Mouse (Mus musculus) brain, adult 2 months (tissue): Measurements from ENCODE around the gene 2310061N02Rik.
"Not testable (repeated sequence)": the region's sequence is repeated elsewhere in the genome, so short reads cannot be mapped to it uniquely, and the experiment has no call there.

ENCODE experiments used
- DNase-seq: peaks from one replicate; pipeline ENCODE4 v3.0.0; 2011; ENCODE audit warnings: low read depth, low spot score

2310061N02Rik gene

GRCm38 (mm10) chr16:88707496-88708012 lies at the start of gene 2310061N02Rik:
Gene 2310061N02Rik (minus strand): TSS chr16:88707962.
- DNase-seq = no peak

GRCm38 (mm10) chr16:88751535-88751934 lies 43.8 kb upstream of the 2310061N02Rik start, which contains the start of gene Krtap13:
Gene Krtap13 (minus strand): TSS chr16:88751635.
- DNase-seq = not testable (repeated sequence)

DNA sequence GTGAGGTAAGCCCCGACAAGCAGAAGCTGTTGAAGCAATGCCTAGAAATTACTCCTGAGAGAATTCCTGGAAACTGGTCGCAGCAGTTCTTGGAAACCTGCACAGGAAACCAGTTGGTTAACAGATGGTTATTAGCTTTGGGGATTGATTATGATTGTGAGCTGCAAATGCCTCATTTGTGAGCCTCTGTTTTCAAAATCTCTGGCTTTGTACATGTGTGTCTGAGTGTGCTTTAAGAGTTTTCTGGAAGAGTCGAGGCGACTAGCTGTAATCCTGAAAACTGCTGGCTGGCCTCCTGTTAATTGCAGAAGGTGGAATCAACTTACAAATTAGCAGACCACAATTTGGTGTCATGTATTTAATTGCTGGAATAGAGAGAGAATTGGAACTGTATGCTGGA lies 40.2 kb upstream of the 2310061N02Rik start:
- DNase-seq = peak; percentile 3

- DNase-seq = peak; percentile 5
These were observed 37.1 kb upstream of the 2310061N02Rik start for GRCm38 (mm10) chr16:88744750-88745340.

- peak; percentile 5 for DNase-seq
These were observed 27.6 kb upstream of the 2310061N02Rik start for GRCm38 (mm10) chr16:88735391-88735790.

GRCm38 (mm10) chr16:88728812-88729275 lies 21.1 kb upstream of the 2310061N02Rik start, which contains the start of gene Krtap13-1:
Gene Krtap13-1 (plus strand): TSS chr16:88728862.
- no peak for DNase-seq

DNA sequence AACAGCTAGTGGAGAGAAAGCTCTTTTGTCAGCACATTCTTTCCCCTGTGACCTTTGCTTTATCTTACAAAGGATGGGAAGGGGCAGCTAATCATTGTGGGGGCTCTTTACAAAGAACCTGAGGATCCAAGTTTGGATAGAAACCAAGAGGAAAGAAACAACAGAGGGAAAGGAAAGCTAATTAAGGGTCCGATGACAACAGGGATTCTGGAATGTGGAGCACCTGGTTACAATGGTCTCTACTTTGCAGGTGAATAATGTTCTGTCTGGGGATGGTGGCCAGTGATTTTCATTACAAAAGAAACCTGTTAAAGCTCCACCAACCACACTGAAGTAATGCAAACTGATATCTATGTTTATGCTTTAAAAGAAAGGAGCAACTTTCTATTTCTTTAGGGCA lies 12.3 kb upstream of the 2310061N02Rik start:
- no peak for DNase-seq

DNA sequence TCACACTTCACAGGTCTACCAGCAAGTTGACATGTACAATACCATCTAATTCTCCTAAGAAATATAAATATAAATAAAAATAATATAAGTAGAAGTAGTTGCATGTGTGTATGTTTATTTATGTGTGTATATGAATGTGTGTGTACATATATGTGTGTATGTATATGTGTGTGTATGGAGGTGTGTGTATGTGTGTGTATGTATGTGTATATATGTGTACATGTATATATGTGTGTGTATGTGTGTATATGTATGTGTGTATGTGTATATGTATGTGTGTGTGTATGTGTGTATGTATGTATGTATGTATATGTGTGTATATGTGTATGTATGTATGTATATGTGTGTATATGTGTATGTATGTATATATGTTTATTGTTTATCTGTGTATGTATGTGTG lies 8.8 kb upstream of the 2310061N02Rik start:
- DNase-seq = no peak

DNA sequence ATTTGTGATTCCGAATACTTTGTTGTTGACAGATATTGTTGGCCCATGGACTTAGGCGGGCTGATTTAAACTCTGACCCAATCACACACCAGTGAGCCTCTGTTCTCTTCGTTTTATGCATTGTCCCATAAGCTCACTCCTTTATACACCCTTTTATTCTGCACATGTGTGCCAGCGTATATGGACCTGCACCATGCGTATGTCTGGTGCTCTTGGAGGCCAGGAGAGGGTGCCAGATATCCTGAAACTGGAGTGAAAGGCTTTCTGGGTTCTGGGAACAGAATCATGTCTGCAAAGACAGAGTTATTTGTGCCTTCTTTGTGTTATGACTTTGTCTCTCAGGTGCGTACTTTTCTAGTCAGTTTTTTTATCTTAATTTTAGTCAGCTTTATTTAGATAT lies 3.5 kb upstream of the 2310061N02Rik start:
- DNase-seq = no peak

- no peak for DNase-seq
These were observed 3.0 kb upstream of the 2310061N02Rik start for GRCm38 (mm10) chr16:88710757-88711156.

DNA sequence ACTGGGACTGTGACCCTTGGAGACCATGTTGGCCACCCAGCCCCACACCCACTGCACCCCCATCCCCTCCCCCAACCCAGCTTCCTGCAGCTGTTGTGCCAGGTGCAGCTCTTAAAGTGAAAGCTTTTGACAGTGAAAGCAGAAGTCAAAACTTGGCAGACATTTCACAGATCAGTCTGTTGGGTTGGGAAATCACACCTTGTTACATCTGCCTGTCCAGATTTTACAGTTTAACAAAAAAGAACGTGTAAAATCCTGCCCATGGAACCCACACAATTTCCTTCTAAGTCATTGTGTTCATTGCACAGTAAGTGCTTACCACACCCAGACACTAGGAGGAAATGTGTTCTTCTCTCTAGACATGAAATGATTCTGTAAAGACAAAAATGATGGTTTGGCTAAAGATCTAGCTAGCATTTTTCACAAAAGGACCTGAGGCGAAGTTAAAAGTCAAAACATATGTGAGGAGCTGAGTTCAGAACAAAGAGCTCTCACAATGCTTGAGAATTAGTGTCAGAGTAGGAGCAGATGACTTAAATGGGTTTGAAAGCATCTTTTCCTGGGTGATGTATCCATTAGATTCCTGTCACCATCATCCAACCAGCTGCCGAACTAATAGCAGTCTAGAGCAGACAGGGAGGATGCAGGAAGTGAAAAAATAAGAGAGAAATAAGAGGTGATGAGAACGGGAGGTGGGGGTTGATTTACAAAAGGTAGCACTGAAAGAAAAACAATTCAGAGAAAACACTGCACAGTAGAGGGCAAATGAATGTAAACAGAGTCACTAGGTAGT lies 6.5 kb downstream of the 2310061N02Rik start:
- DNase-seq = peak; percentile 18

GRCm38 (mm10) chr16:88696256-88696655 lies 11.5 kb downstream of the 2310061N02Rik start:
- no peak for DNase-seq

DNA sequence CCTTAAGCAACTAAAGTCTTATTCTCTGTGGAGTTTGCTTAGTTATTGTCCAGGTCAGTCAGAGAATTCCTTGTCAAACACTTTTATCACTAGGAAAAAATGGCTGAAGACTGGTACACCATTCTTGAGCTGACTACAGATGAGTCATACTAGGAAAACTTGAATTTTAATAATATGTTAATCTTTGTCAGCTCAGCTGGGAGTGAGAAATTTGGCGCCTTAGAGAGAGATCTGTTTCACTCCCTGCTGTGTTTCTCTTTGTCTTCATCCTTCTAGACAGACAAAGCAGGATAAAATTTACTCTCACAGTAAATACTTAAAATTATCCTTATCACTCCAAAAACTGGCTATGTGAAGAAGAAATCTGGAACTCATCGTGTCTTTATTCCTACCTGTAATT lies 26.5 kb downstream of the 2310061N02Rik start:
- DNase-seq = peak; percentile 45

DNA sequence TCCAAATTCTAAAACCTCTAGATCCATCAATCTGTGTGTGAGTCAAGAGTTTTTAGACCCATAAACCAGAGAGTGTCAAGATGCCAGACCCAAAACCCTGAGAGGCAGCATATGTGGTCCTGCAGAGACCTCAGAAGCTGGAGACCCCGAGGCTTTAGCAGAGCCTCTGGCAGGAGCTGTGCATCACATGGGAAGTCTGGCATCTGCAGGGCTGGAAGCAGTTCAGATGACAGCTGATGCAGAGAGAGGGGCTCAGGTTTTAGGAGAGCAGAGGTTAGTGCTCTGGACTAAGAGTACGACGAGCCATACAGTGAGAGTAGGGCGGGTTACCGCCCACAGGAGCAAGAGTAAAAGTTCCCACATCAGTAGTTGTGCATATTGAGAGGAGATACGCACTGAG lies 28.7 kb downstream of the 2310061N02Rik start:
- DNase-seq = no peak

DNA sequence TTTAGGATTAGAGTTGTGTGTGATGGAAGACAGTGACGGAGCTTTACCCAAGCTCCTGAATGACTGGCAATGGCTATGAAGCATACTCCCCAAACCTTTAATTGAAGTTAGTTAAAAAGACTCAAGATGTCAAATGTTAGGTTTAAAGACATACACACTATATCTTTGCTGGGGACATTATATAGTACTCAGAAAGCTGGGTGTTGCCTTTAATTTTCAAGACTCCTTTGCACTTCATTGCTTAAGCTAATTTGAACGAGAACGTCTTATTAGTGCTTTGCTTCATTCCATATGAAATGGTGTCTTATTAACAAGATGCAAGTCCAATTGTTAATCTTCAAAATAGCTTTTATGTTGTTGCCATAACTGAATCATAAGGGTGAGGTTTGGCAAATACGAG lies 36.2 kb downstream of the 2310061N02Rik start, which contains the start of gene Krtap27-1:
Gene Krtap27-1 (minus strand): TSS at position 101 of the 400 bp plus-strand sequence.
- no peak for DNase-seq

DNA sequence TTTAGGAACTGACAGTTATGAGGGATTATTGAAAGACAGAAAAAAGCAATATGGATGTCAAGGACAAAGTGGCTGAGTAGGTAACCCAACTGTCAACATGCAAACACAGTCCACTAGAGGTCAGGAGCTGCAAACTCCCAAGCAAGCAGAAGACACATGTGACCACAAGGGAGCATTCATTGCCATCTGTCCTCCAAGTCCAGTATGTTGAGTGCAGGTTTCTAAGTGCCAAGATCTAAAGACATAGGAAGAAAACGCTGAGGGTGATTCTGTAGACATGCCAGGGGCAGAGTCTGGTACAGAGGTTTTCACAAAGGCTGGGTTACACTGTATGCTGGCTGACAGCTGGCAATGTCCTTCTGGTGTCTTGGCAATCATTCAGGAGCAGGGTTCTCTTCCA lies 50.3 kb downstream of the 2310061N02Rik start:
- peak; percentile 26 for DNase-seq
